Mouse (Mus musculus): ENCODE measurements at regions not wholly inside any gene's neighbourhood (a gene's known extent, or its start where the extent isn't known, plus 50 kb on each side); places are given as distances from the start of the nearest gene placed in this dataset.
A peak's percentile ranks its signal among the peaks of the same experiment; 100 is the strongest.

DNA sequence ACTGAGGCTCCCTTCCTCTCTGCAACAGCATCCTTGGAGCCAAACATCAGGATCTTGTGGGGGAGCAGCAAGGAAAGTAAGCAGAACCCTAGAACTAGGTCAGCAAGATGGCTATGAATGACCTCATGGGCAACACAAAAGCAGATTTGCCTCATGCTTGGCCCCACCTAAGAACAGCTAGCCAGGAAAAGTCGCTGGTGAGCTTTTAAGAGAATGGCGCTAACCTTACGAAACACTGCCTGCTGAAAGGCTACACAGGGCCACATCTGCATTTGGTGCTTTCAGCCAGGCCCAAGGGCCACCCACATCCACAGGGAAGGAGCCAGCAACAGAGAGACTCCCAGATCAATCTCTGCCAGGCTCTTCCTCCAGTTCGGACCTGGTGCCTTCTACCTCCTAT, 182.7 kb upstream of the Zfp703 start:
- Histone ChIP-seq H3K36me3 (no peaks in the 10 kb centered on the region), H3K9ac (replicated peaks) (no peak overlapping the region), H3K4me1 (no peaks in the 10 kb centered on the region), H3K9me3 (no peaks in the 10 kb centered on the region), H3K4me2 (replicated peaks) (no peak overlapping the region), H3K4me3 (no peak overlapping the region), H3K27ac (replicated peaks) (no peak overlapping the region), H3K27me3 (0 out of 2 replicates have a peak, but pooled peaks cover 4% of the 10 kb centered on the region)
- ATAC-seq (ENCODE audit: low FRiP score, low read depth), result no peak
- WGBS, result 96% methylated on average over 4 of the region's 4 CpGs

DNA sequence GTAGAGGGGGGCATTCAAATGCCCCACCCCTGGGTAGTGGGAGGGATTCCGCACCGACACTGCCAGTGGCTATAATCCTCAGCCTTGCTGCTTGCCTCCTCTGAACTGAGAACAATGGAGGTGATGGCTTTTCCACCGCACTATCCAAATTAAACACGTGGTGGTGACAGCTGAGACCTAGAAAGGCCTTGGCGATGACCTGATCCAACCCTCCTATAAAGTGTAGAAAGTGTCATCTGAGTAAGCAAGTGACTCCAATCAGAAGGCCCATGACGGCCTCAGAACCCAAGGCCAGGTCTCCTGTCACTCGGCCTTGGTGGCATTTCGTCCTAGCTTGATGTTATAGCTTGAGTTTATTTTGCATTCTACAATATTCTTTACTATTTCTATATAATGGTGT, 181.5 kb upstream of the Zfp703 start:
- 70% methylated on average over 8 of the region's 8 CpGs for WGBS
- no peak overlapping the region for H3K4me3 ChIP-seq
- H3K36me3 ChIP-seq, result no peaks in the 10 kb centered on the region

DNA sequence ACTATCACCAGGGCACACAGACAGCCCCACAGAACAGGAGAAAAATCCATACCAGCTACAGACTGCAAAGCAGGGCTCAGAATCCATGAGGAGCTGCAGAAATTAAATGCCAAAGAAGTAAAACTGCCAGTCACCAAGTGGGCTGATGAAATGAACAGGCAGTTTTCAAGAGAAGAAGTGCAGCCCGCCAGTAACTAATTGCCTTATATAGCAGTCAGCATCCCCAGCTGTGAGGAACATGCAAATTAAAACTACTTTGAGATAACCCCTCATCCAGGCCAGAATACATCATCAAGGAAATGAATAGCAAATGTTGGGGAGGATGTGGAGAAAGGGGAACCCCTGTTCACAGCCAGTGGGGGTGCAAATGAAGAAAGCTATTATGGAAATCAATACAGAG, 177.3 kb upstream of the Zfp703 start:
- no peak overlapping the region for H3K9ac ChIP-seq (replicated peaks)
- H3K27ac ChIP-seq (replicated peaks), result no peak overlapping the region
- H3K4me1 ChIP-seq, result peaks cover 5% of the 10 kb centered on the region
- no peak overlapping the region for H3K4me2 ChIP-seq (replicated peaks)
- H3K36me3 ChIP-seq, result no peaks in the 10 kb centered on the region
- no peak overlapping the region for H3K4me3 ChIP-seq
- H3K9me3 ChIP-seq, result no peaks in the 10 kb centered on the region
- H3K27me3 ChIP-seq, result 0 out of 2 replicates have a peak, but pooled peaks cover 4% of the 10 kb centered on the region
- WGBS, result 64% methylated on average over 1 of the region's 1 CpGs
- ATAC-seq (ENCODE audit: low FRiP score, low read depth), result no peak

More for the DNA sequence above, 181.5 kb upstream of the Zfp703 start:
- H3K27ac ChIP-seq (replicated peaks), result no peak overlapping the region
- H3K9me3 ChIP-seq, result no peaks in the 10 kb centered on the region
- no peaks in the 10 kb centered on the region for H3K4me1 ChIP-seq
- 0 out of 2 replicates have a peak, but pooled peaks cover 4% of the 10 kb centered on the region for H3K27me3 ChIP-seq
- no peak overlapping the region for H3K9ac ChIP-seq (replicated peaks)
- no peak for ATAC-seq (ENCODE audit: low FRiP score, low read depth)
- H3K4me2 ChIP-seq (replicated peaks), result no peak overlapping the region

DNA sequence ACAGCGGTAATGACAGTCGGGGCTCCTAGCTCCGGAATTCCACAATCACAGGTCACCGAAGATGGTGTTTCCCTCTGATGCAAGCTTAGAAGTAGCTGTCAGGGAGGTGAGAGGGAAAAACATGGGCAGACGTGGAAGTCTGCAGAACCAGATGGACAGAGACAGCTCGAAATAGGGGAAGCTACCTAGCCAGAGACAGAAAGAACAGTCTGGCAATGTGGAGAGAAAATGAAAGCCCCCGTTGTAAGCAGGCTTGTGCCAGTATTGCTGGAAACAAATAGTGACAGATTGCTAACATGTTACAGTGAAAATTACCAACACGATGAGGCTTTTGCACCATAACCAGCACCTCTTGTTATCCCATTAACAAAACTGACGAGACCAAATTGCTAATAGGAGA, 173.0 kb upstream of the Zfp703 start:
- Histone ChIP-seq H3K9ac (replicated peaks) (no peak overlapping the region), H3K27me3 (peaks cover 5% of the 10 kb centered on the region; the same call in 1 of the 2 replicates), H3K9me3 (no peaks in the 10 kb centered on the region), H3K4me1 (peaks cover 33% of the 10 kb centered on the region), H3K36me3 (no peaks in the 10 kb centered on the region), H3K27ac (replicated peaks) (no peak overlapping the region), H3K4me2 (replicated peaks) (no peak overlapping the region), H3K4me3 (no peak overlapping the region)
- ATAC-seq (ENCODE audit: low FRiP score, low read depth), result no peak
- 79% methylated on average over 9 of the region's 9 CpGs for WGBS

DNA sequence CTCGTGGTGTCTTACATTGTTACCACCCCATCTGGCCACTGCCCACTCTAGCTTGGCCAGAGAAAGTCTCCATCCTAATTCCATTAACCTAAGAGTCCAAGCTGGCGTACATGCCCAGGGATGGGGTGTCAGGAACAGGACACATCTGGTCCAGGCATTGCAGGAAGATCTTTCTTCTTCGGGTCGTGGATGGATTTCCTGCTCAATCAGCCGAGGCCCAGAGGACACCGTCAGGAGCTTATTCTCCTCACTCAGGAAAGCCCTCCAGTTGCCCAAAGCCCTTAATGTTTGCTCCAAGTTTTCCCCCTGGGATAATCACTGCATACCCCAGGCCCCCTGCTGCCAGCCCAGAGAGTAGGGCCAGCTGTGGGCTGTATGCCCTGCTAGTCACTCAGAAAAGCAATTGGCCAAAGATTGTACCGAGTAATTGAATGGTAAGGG, 172.2 kb upstream of the Zfp703 start:
- Histone ChIP-seq H3K4me1 (peaks cover 33% of the 10 kb centered on the region), H3K36me3 (no peaks in the 10 kb centered on the region), H3K4me3 (no peak overlapping the region), H3K4me2 (replicated peaks) (no peak overlapping the region), H3K9ac (replicated peaks) (no peak overlapping the region), H3K27ac (replicated peaks) (no peak overlapping the region), H3K9me3 (no peaks in the 10 kb centered on the region), H3K27me3 (peaks cover 5% of the 10 kb centered on the region; the same call in 1 of the 2 replicates)
- no peak for ATAC-seq (ENCODE audit: low FRiP score, low read depth)
- WGBS, result 28% methylated on average over 7 of the region's 7 CpGs

DNA sequence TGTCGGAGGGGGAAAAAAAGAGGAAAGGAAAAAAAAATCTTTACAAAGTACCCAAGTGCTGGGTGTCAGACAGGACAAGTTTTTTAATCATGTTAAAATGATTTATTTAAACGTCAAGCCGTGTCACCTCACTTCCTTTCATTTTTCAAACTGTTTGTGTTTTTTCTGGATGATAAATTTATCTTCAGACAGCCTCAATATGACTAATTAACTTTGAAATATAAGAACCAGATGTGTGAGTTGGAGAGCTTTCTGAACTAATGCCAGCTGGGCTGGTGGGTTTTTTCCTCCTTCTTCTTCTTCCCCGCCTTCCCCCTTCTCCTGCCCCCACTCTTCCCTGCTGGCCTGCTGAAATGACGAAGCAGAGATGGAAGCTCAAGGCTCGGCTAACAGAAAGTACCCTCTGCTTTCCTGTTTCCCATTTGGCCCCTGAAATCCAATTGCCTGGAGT, 171.7 kb upstream of the Zfp703 start:
- Histone ChIP-seq H3K9ac (replicated peaks) (no peak overlapping the region), H3K4me1 (peaks cover 33% of the 10 kb centered on the region), H3K27ac (replicated peaks) (no peak overlapping the region), H3K4me3 (no peak overlapping the region), H3K36me3 (no peaks in the 10 kb centered on the region), H3K27me3 (peaks cover 5% of the 10 kb centered on the region; the same call in 1 of the 2 replicates), H3K4me2 (replicated peaks) (no peak overlapping the region), H3K9me3 (no peaks in the 10 kb centered on the region)
- 22% methylated on average over 6 of the region's 6 CpGs for WGBS
- no peak for ATAC-seq (ENCODE audit: low FRiP score, low read depth)

DNA sequence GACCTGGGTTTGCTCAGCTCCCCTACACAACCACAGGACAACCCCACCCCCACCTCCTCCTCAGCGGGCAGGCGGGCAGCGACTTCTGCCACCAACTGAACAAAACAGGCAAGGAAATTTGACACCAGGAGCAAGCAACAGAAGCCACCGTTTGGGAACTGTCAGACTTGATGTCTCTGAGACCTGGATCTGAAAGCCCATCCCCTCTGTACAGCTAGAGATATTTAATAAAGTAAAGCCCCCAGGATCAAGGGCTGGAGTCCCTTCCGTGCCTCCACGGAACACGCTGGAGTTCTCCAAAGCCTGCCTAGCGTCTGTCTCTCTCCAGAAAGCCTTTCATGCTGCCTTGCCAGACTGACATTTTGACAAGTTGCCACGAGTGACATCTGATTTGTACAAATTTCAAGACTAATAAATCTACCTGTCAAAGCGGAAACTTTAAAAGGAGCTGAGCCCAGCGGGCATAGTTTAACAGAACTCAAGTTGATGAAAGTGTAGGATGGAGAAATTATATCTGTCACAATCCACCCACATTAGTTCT, 168.9 kb upstream of the Zfp703 start:
- H3K27ac ChIP-seq (replicated peaks), result no peak overlapping the region
- no peak overlapping the region for H3K4me3 ChIP-seq
- peak overlapping the region; percentile 21 for H3K4me2 ChIP-seq (replicated peaks)

DNA sequence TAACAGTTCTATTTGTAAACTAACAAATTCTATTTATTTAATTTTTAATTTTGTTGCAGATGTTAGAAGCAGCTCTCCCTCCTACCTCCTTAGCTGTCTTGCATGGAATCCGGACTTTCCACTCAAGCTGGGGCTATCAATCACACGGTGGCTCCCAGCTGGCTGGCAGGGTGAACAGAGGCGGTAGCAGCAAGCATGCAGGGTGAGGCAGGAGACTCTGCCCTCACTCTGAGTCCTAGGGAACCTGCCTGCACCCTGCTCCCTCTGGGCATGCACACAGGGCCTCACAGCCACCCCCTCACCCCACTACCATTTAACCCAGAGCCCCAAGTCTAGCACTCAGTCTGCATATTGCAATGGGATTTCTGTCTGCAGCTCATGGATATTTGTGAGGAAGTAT, 168.4 kb upstream of the Zfp703 start:
- Histone ChIP-seq H3K36me3 (no peaks in the 10 kb centered on the region), H3K27ac (replicated peaks) (no peak overlapping the region), H3K4me2 (replicated peaks) (no peak overlapping the region), H3K9me3 (no peaks in the 10 kb centered on the region), H3K4me1 (peaks cover 33% of the 10 kb centered on the region), H3K4me3 (no peak overlapping the region), H3K9ac (replicated peaks) (no peak overlapping the region), H3K27me3 (peaks cover 12% of the 10 kb centered on the region; the same call in 1 of the 2 replicates)
- ATAC-seq (ENCODE audit: low FRiP score, low read depth), result no peak
- 16% methylated on average over 3 of the region's 3 CpGs for WGBS

More for the DNA sequence above, 168.9 kb upstream of the Zfp703 start:
- H3K36me3 ChIP-seq, result no peaks in the 10 kb centered on the region
- no peak overlapping the region for H3K9ac ChIP-seq (replicated peaks)
- WGBS, result 19% methylated on average over 11 of the region's 11 CpGs
- no peaks in the 10 kb centered on the region for H3K9me3 ChIP-seq
- H3K27me3 ChIP-seq, result peaks cover 12% of the 10 kb centered on the region; the same call in 1 of the 2 replicates
- peaks cover 33% of the 10 kb centered on the region for H3K4me1 ChIP-seq
- ATAC-seq (ENCODE audit: low FRiP score, low read depth), result no peak

DNA sequence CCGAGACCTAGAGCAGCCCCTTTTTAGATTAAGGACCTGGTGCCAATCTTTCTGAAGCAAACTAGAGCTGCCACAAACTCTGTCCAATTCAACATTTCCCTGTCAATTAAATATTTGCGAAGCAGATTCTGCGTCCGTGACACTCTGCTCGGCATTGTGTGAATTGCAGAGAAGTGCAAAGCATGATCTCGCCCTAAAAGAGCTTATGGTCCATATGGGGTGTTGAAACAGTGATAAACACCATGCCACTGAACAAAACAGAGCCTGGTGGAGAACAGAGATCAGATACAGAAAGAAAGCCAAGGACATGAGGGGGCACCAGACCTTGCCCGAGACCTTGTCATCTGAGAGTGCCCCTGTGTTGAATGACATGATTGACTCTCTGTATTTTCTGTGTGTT, 167.2 kb upstream of the Zfp703 start:
- no peak for ATAC-seq (ENCODE audit: low FRiP score, low read depth)
- 87% methylated on average over 7 of the region's 7 CpGs for WGBS
- Histone ChIP-seq H3K9me3 (no peaks in the 10 kb centered on the region), H3K27me3 (peaks cover 12% of the 10 kb centered on the region; the same call in 1 of the 2 replicates), H3K4me3 (no peak overlapping the region), H3K27ac (replicated peaks) (no peak overlapping the region), H3K9ac (replicated peaks) (no peak overlapping the region), H3K4me1 (peaks cover 29% of the 10 kb centered on the region), H3K4me2 (replicated peaks) (no peak overlapping the region), H3K36me3 (no peaks in the 10 kb centered on the region)

DNA sequence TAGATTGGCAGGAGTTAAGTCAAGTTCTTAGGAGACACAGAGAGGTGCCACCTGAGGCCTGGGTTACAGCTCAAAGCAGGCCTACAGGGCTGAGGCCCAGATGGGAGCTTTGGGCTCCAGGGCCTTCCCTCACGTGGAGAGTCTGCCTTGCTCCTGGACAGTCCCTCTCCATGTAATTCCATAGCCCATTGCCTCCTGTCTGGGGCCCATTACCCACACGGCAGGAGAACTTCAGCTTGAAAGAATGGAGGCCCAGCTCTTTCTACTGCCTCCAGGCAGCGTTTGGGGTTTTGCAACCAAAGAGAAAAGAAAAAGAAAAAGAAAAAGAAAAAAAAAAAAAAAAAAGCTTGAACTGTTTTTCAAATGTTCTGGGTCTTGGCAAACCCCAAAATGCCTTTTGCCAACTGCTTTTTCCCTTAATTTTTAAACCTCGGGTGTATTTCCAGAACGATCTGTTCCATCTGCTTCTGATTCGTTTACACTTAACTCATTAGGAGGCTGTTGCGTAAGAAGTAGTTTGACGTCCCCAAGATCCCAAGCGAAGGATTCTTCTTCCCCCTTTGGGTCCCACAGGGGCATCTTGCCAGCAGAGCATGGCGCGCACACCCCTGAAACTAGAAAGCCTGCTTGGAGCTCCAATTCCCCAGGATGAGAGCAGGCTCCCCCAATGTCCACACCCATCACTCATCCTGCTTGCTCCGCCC, 165.4 kb upstream of the Zfp703 start:
- Histone ChIP-seq H3K4me1 (peaks cover 25% of the 10 kb centered on the region), H3K4me2 (replicated peaks) (no peak overlapping the region), H3K36me3 (no peaks in the 10 kb centered on the region), H3K4me3 (no peak overlapping the region), H3K9me3 (no peaks in the 10 kb centered on the region), H3K27ac (replicated peaks) (no peak overlapping the region), H3K27me3 (0 out of 2 replicates have a peak, but pooled peaks cover 8% of the 10 kb centered on the region), H3K9ac (replicated peaks) (no peak overlapping the region)
- WGBS, result 86% methylated on average over 12 of the region's 12 CpGs
- ATAC-seq (ENCODE audit: low FRiP score, low read depth), result no peak

DNA sequence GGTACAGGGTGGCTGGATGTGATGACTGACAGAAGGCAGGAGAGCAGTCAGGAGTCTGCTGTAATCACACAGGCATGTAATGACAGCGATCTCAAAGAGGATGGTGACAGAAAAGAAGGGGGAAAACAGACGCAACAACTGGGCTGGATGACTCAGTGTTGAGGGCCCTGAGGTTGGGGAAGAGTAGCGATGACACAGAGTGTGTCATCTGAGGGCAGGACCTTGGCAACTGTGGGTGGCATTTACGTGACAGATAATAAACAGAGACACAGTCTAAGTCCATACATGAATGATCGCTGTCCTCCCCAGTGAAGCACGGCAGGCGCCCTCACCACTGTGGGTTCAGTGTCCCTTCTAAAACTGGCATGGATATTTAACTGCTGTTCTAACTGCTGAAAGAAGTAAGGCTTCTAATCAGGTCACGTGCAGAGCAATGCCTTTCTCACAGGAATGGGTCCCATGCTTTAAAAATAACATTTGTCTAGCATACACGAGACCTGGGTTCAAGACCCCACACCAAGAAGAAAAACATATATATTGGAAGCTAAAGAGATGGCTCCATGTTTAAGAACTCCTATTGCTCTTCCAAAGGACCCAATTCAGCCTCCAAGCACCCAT, 163.8 kb upstream of the Zfp703 start:
- no peak for ATAC-seq (ENCODE audit: low FRiP score, low read depth)
- Histone ChIP-seq H3K4me2 (replicated peaks) (no peak overlapping the region), H3K4me3 (no peak overlapping the region), H3K9me3 (no peaks in the 10 kb centered on the region), H3K27ac (replicated peaks) (no peak overlapping the region), H3K27me3 (0 out of 2 replicates have a peak, but pooled peaks cover 6% of the 10 kb centered on the region), H3K4me1 (peaks cover 14% of the 10 kb centered on the region), H3K9ac (replicated peaks) (no peak overlapping the region), H3K36me3 (no peaks in the 10 kb centered on the region)
- WGBS, result 88% methylated on average over 9 of the region's 9 CpGs

DNA sequence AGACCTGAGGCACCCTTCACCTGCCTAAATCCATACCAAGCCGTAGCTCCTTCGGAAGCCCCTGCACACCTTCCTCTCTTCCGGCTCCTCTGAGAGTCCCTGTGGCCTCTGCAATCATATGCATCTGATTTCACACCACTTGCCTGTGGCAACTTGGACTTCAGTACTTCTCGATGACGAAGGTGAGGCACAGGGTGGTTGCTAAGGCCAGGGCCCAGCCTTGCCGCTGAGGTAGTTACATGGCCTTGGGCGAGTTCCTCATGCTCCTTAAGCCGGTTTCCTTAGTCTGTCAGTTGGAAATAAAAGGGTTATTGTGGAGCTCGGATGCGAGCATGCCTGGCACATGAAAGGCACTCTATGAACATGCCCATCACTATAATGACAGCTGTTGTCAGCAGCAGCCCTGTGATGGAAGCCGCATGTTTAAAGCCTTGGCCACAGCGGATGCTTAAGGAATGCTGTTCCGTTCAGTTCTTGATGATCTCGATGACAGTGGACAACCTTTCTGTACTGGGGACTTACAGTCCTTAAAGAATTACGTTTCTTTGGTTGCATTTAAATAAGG, 162.0 kb upstream of the Zfp703 start:
- Histone ChIP-seq H3K4me1 (peaks cover 9% of the 10 kb centered on the region), H3K27ac (replicated peaks) (no peak overlapping the region), H3K9ac (replicated peaks) (no peak overlapping the region), H3K9me3 (no peaks in the 10 kb centered on the region), H3K4me2 (replicated peaks) (no peak overlapping the region), H3K4me3 (no peak overlapping the region), H3K27me3 (0 out of 2 replicates have a peak, but pooled peaks cover 6% of the 10 kb centered on the region), H3K36me3 (no peaks in the 10 kb centered on the region)
- ATAC-seq (ENCODE audit: low FRiP score, low read depth), result peak; percentile 30; the same call in 1 of the 2 replicates
- 72% methylated on average over 15 of the region's 15 CpGs for WGBS
